Mouse (Mus musculus) spleen, adult 2 months (tissue): Measurements from ENCODE around the gene Rps13. TPM values are rescaled to one million over a fixed set of nuclear protein-coding genes. Genes with fewer than 3 reads are reported as not detected.

Experiments used
- DNase-seq, 2 experiments: peaks; one replicate each; pipeline versions ENCODE4 v3.0.0 to v3.0.0-alpha.2; 2012 to 2021; ENCODE audit warnings: low spot score in 2 of 2, low read depth in 1 of 2
- H3K27ac ChIP-seq: fragments of 200-500 bp; 2 replicates; pipeline ENCODE4 v1.5.1; 2012; ENCODE audit warnings: low read length, inconsistent platforms; ENCODE audit not compliant: insufficient read depth
- H3K27me3 ChIP-seq: fragments of 200-500 bp; 2 replicates; pipeline ENCODE4 v1.6.1; 2012; ENCODE audit warnings: mild to moderate bottlenecking, moderate library complexity, low read length, inconsistent platforms; ENCODE audit not compliant: control insufficient read depth, insufficient read depth
- H3K36me3 ChIP-seq: fragments of 200-500 bp; 2 replicates; pipeline ENCODE4 v1.6.1; 2012; ENCODE audit warnings: mild to moderate bottlenecking, low read length, inconsistent platforms; ENCODE audit not compliant: control insufficient read depth, insufficient read depth
- H3K4me1 ChIP-seq: fragments of 200-500 bp; 2 replicates; pipeline ENCODE4 v1.6.1; 2011; ENCODE audit warnings: inconsistent platforms; ENCODE audit not compliant: control insufficient read depth, insufficient read depth, insufficient read length
- H3K4me3 ChIP-seq: fragments of 200-500 bp; 2 replicates; pipeline ENCODE4 v1.5.1; 2011; ENCODE audit warnings: mild to moderate bottlenecking, inconsistent platforms; ENCODE audit not compliant: insufficient read depth, insufficient read length; ENCODE audit errors: extremely low read depth
- CTCF ChIP-seq: fragments of 200-500 bp; IDR thresholded peaks from 2 replicates; pipeline ENCODE4 v1.5.1; 2011; ENCODE audit warnings: mild to moderate bottlenecking, inconsistent platforms; ENCODE audit not compliant: insufficient read depth, insufficient read length, insufficient replicate concordance; ENCODE audit errors: extremely low read depth
- POLR2A ChIP-seq: fragments of 200-500 bp; IDR thresholded peaks from 2 replicates; pipeline ENCODE4 v1.6.1; 2011; ENCODE audit warnings: low read depth, low read length, inconsistent platforms
- WGBS: fragments of 180-500 bp; shearing (Covaris S2); methylation state at CpG from one replicate; pipeline ENCODE4 v1.1.7; 2018; 5-methylcytosine and 5-hydroxymethylcytosine counted together
- polyA plus RNA-seq: library from polyadenylated mRNA; depleted of rRNA; stranded (reverse); fragments of >200 nt; gene quantifications from 2 replicates; pipeline ENCODE4 v1.2.3, GENCODE M21; 2012

Gene Rps13
- polyA plus RNA-seq, 1 experiment: 160 TPM

- no peak for DNase-seq
- 92% methylated on average over 5 of the region's 5 CpGs for WGBS
- Histone ChIP-seq H3K27ac (no peak overlapping the region), H3K27me3 (no peaks in the 10 kb centered on the region), H3K4me3 (no peak overlapping the region), H3K4me1 (no peaks in the 10 kb centered on the region), H3K36me3 (no peaks in the 10 kb centered on the region)
- no peak for TF ChIP-seq POLR2A
- no peak for TF ChIP-seq CTCF
These were observed 41.6 kb downstream of the Rps13 start for GRCm38 (mm10) chr7:116292377-116292776.

DNA sequence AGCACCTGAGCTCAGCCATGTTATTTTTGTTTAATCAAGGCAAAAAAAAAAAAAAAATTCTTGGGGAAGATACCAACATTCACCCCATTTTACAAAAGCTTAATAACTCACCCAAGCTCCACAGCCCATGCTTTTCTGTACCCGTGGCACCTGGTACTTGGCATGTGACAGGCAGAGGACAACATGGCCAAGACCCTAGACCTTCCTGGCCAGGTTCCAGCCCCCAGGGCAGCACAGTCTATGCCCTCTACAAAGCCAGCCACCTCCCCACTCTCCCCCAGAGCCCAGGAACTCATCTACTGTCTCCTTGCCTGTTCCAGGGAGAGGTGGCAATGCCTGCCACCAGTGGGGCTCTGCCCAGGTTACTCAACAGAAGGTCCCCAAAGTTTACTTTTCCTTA, 43.4 kb downstream of the Rps13 start:
- TF ChIP-seq POLR2A: no peak
- TF ChIP-seq CTCF: no peak
- Histone ChIP-seq H3K36me3 (no peaks in the 10 kb centered on the region), H3K27me3 (no peaks in the 10 kb centered on the region), H3K27ac (no peak overlapping the region), H3K4me3 (no peak overlapping the region), H3K4me1 (no peaks in the 10 kb centered on the region)
- DNase-seq: no peak
- WGBS: 88% methylated on average over 1 of the region's 1 CpGs

GRCm38 (mm10) chr7:116288996-116289395, 45.0 kb downstream of the Rps13 start:
- no peak for DNase-seq
- WGBS: 90% methylated on average over 3 of the region's 3 CpGs
- TF ChIP-seq CTCF (no peak), POLR2A (no peak)
- Histone ChIP-seq H3K27ac (no peak overlapping the region), H3K4me3 (no peak overlapping the region), H3K27me3 (no peaks in the 10 kb centered on the region), H3K4me1 (no peaks in the 10 kb centered on the region), H3K36me3 (no peaks in the 10 kb centered on the region)

GRCm38 (mm10) chr7:116287959-116288358, 46.0 kb downstream of the Rps13 start:
- no peak for DNase-seq
- TF ChIP-seq POLR2A (no peak), CTCF (no peak)
- Histone ChIP-seq H3K4me3 (no peak overlapping the region), H3K4me1 (no peaks in the 10 kb centered on the region), H3K27me3 (no peaks in the 10 kb centered on the region), H3K36me3 (no peaks in the 10 kb centered on the region), H3K27ac (no peak overlapping the region)
- 88% methylated on average over 5 of the region's 5 CpGs for WGBS

GRCm38 (mm10) chr7:116286611-116287355, 47.2 kb downstream of the Rps13 start:
- no peak overlapping the region for H3K27ac ChIP-seq
- H3K4me3 ChIP-seq: no peak overlapping the region
- H3K4me1 ChIP-seq: no peaks in the 10 kb centered on the region
- DNase-seq: no peak
- 85% methylated on average over 11 of the region's 11 CpGs for WGBS
- TF ChIP-seq CTCF: no peak
- H3K36me3 ChIP-seq: no peaks in the 10 kb centered on the region
- no peaks in the 10 kb centered on the region for H3K27me3 ChIP-seq

DNA sequence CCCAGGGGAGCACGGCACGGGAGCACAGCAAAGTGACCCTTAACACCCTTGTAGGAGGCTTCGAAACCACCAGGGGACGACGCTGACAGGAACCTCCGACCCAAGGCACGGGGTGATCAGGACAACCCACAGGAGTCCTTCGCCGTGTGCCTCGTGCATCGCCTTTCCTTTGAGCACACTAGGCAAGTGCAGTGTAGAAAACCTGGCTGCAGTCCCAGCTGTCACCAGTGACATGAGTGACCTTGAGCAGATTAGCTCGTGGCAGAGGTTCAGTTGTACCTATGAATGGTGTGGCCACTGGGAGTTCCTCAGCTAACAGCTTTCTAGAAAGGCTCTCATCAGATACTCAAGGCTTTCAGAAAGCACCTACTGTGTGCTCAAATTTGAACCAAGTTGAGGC, 47.8 kb downstream of the Rps13 start:
- Histone ChIP-seq H3K4me1 (no peaks in the 10 kb centered on the region), H3K27ac (no peak overlapping the region), H3K27me3 (no peaks in the 10 kb centered on the region), H3K36me3 (no peaks in the 10 kb centered on the region), H3K4me3 (no peak overlapping the region)
- 79% methylated on average over 12 of the region's 12 CpGs for WGBS
- TF ChIP-seq CTCF (no peak), POLR2A (no peak)
- no peak for DNase-seq

- Histone ChIP-seq H3K4me3 (no peak overlapping the region), H3K27ac (no peak overlapping the region), H3K36me3 (no peaks in the 10 kb centered on the region), H3K27me3 (no peaks in the 10 kb centered on the region), H3K4me1 (no peaks in the 10 kb centered on the region)
- 94% methylated on average over 1 of the region's 1 CpGs for WGBS
- no peak for DNase-seq
- no peak for TF ChIP-seq POLR2A
- no peak for TF ChIP-seq CTCF
These were observed 48.8 kb downstream of the Rps13 start for GRCm38 (mm10) chr7:116285216-116285615.
